Mouse (Mus musculus) CH12.LX (cell line): ENCODE data around the gene Phlda1. TPM values are rescaled to one million over a fixed set of nuclear protein-coding genes. Genes with fewer than 3 reads are reported as not detected.

Experiments used
- DNase-seq: peaks from one replicate; pipeline ENCODE4 v3.0.0-alpha.2; 2013; ENCODE audit errors: extremely low read depth
- H3K27ac ChIP-seq: 2 replicates; pipeline ENCODE4 v1.5.1; 2012; ENCODE audit warnings: low read depth, mild to moderate bottlenecking, control low read depth, moderate library complexity; ENCODE audit not compliant: insufficient read depth
- H3K27me3 ChIP-seq: replicated peaks from 2 replicates; pipeline ENCODE3; 2012; ENCODE audit warnings: inconsistent platforms
- H3K36me3 ChIP-seq, 2 experiments: replicated peaks in 1 of 2; 2 replicates each; pipeline versions ENCODE3 to v1.6.1; 2012; ENCODE audit warnings: inconsistent platforms in 1 of 2, low read length in 1 of 2, mild to moderate bottlenecking in 1 of 2, mixed read lengths in 1 of 2, moderate library complexity in 1 of 2; ENCODE audit not compliant: control insufficient read depth in 1 of 2, insufficient read depth in 1 of 2
- H3K4me1 ChIP-seq, 2 experiments: 2 replicates each; pipeline ENCODE4 v1.6.1; 2012; ENCODE audit warnings: inconsistent platforms in 1 of 2, moderate library complexity in 1 of 2; ENCODE audit not compliant: insufficient read depth in 2 of 2, control insufficient read depth in 1 of 2
- H3K4me2 ChIP-seq: 2 replicates; pipeline ENCODE4 v1.6.1; 2012; ENCODE audit warnings: low read depth, mild to moderate bottlenecking, control low read depth; ENCODE audit not compliant: poor library complexity, insufficient read depth, severe bottlenecking
- H3K4me3 ChIP-seq, 3 experiments: fragments of 150-350 bp in 1 of 3; sonication (generic) in 1 of 3; replicated peaks in 1 of 3; 2 replicates each; pipeline versions ENCODE3 to v1.5.1; 2011 to 2012; ENCODE audit warnings: low read depth in 2 of 3, low read length in 2 of 3, mild to moderate bottlenecking in 2 of 3, moderate library complexity in 2 of 3, control low read depth in 1 of 3, improper control_type of control experiment in 1 of 3, inconsistent platforms in 1 of 3, mixed read lengths in 1 of 3; ENCODE audit not compliant: poor library complexity in 1 of 3
- H3K79me2 ChIP-seq: replicated peaks from 2 replicates; pipeline ENCODE4 v1.6.1; 2012; ENCODE audit warnings: mild to moderate bottlenecking, moderate library complexity; ENCODE audit not compliant: control insufficient read depth, poor library complexity, insufficient read depth, severe bottlenecking; ENCODE audit errors: extremely low read depth
- H3K9ac ChIP-seq: 2 replicates; pipeline ENCODE4 v1.6.1; 2012; ENCODE audit warnings: low read depth, mild to moderate bottlenecking, control low read depth, moderate library complexity; ENCODE audit not compliant: insufficient read depth
- H3K9me3 ChIP-seq: replicated peaks from 2 replicates; pipeline ENCODE3; 2012; ENCODE audit warnings: low read length, inconsistent platforms, mixed read lengths
- BHLHE40 ChIP-seq: IDR thresholded peaks from 2 replicates; pipeline ENCODE4 v1.6.1; 2011; ENCODE audit warnings: mild to moderate bottlenecking, low read depth, low read length, improper control_type of control experiment
- CHD1 ChIP-seq: IDR thresholded peaks from 2 replicates; pipeline ENCODE4 v1.6.1; 2012; ENCODE audit warnings: low read depth, low read length, improper control_type of control experiment, inconsistent platforms
- CHD2 ChIP-seq: IDR thresholded peaks from 2 replicates; pipeline ENCODE4 v1.6.1; 2011; ENCODE audit warnings: low read length, improper control_type of control experiment
- CTCF ChIP-seq, 2 experiments: IDR thresholded peaks in 1 of 2; conservative IDR thresholded peaks in 1 of 2; 2 replicates each; pipeline ENCODE4 v1.5.1; 2011 to 2012; ENCODE audit warnings: low read depth in 2 of 2, low read length in 2 of 2, improper control_type of control experiment in 1 of 2, inconsistent platforms in 1 of 2, mild to moderate bottlenecking in 1 of 2, moderate library complexity in 1 of 2
- E2F4 ChIP-seq: IDR thresholded peaks from 2 replicates; pipeline ENCODE4 v1.6.1; 2011; ENCODE audit warnings: low read depth, low read length, improper control_type of control experiment; ENCODE audit not compliant: insufficient replicate concordance
- ELF1 ChIP-seq: IDR thresholded peaks from 2 replicates; pipeline ENCODE4 v1.6.1; 2014; ENCODE audit warnings: low read depth, mild to moderate bottlenecking, inconsistent platforms, low read length, improper control_type of control experiment
- EP300 ChIP-seq: IDR thresholded peaks from 2 replicates; pipeline ENCODE4 v1.6.1; 2011; ENCODE audit warnings: low read length, improper control_type of control experiment
- ETS1 ChIP-seq: conservative IDR thresholded peaks from 2 replicates; pipeline ENCODE4 v1.6.1; 2012; ENCODE audit warnings: low read depth, mild to moderate bottlenecking, inconsistent platforms, low read length, improper control_type of control experiment, moderate library complexity
- GABPA ChIP-seq: IDR thresholded peaks from 2 replicates; pipeline ENCODE4 v1.6.1; 2012; ENCODE audit warnings: low read depth, low read length, improper control_type of control experiment, inconsistent platforms; ENCODE audit not compliant: insufficient replicate concordance
- HCFC1 ChIP-seq: IDR thresholded peaks from 2 replicates; pipeline ENCODE4 v1.6.1; 2012; ENCODE audit warnings: low read depth, mild to moderate bottlenecking, inconsistent platforms, low read length, improper control_type of control experiment
- IRF4 ChIP-seq: IDR thresholded peaks from 2 replicates; pipeline ENCODE4 v1.6.1; 2014; ENCODE audit warnings: low read depth, mild to moderate bottlenecking, inconsistent platforms, low read length, improper control_type of control experiment
- JUN ChIP-seq: IDR thresholded peaks from 2 replicates; pipeline ENCODE4 v1.6.1; 2011; ENCODE audit warnings: low read depth, mild to moderate bottlenecking, low read length, improper control_type of control experiment, moderate library complexity; ENCODE audit not compliant: insufficient read depth
- JUND ChIP-seq: conservative IDR thresholded peaks from 2 replicates; pipeline ENCODE4 v1.6.1; 2011; ENCODE audit warnings: low read depth, low read length, improper control_type of control experiment
- KAT2A ChIP-seq: IDR thresholded peaks from 2 replicates; pipeline ENCODE4 v1.6.1; 2012; ENCODE audit warnings: low read length, improper control_type of control experiment, inconsistent platforms; ENCODE audit not compliant: insufficient replicate concordance
- MAFK ChIP-seq: IDR thresholded peaks from 2 replicates; pipeline ENCODE4 v1.6.1; 2011; ENCODE audit warnings: low read length, improper control_type of control experiment; ENCODE audit not compliant: insufficient replicate concordance
- MAX ChIP-seq: IDR thresholded peaks from 2 replicates; pipeline ENCODE4 v1.6.1; 2011; ENCODE audit warnings: low read length, improper control_type of control experiment
- MAZ ChIP-seq: IDR thresholded peaks from 2 replicates; pipeline ENCODE4 v1.6.1; 2012; ENCODE audit warnings: low read depth, mild to moderate bottlenecking, inconsistent platforms, low read length, improper control_type of control experiment, moderate library complexity
- MEF2A ChIP-seq: IDR thresholded peaks from 2 replicates; pipeline ENCODE4 v1.6.1; 2014; ENCODE audit warnings: low read depth, mild to moderate bottlenecking, inconsistent platforms, low read length, improper control_type of control experiment, borderline replicate concordance
- MXI1 ChIP-seq: IDR thresholded peaks from 2 replicates; pipeline ENCODE4 v1.6.1; 2011; ENCODE audit warnings: mild to moderate bottlenecking, low read depth, low read length, improper control_type of control experiment
- MYC ChIP-seq: IDR thresholded peaks from 2 replicates; pipeline ENCODE4 v1.6.1; 2011; ENCODE audit warnings: low read depth, mild to moderate bottlenecking, improper control_type of control experiment, low read length
- NELFE ChIP-seq: IDR thresholded peaks from 2 replicates; pipeline ENCODE4 v1.6.1; 2011; ENCODE audit warnings: low read depth, low read length, improper control_type of control experiment
- NRF1 ChIP-seq: IDR thresholded peaks from 2 replicates; pipeline ENCODE4 v1.6.1; 2014; ENCODE audit warnings: low read depth, mild to moderate bottlenecking, inconsistent platforms, low read length, improper control_type of control experiment, moderate library complexity
- PAX5 ChIP-seq: IDR thresholded peaks from 2 replicates; pipeline ENCODE4 v1.6.1; 2012; ENCODE audit warnings: low read length, inconsistent platforms, mixed read lengths
- POLR2A ChIP-seq: IDR thresholded peaks from 2 replicates; pipeline ENCODE4 v1.6.1; 2011; ENCODE audit warnings: low read depth, mild to moderate bottlenecking, improper control_type of control experiment, low read length
- POLR2AphosphoS2 ChIP-seq: IDR thresholded peaks from 2 replicates; pipeline ENCODE4 v1.6.1; 2011; ENCODE audit warnings: low read depth, low read length, improper control_type of control experiment
- RAD21 ChIP-seq: IDR thresholded peaks from 2 replicates; pipeline ENCODE4 v1.6.1; 2011; ENCODE audit warnings: low read depth, mild to moderate bottlenecking, low read length, improper control_type of control experiment, moderate library complexity
- RCOR1 ChIP-seq: conservative IDR thresholded peaks from 2 replicates; pipeline ENCODE4 v1.6.1; 2012; ENCODE audit warnings: low read depth, mild to moderate bottlenecking, inconsistent platforms, low read length, improper control_type of control experiment
- SIN3A ChIP-seq: IDR thresholded peaks from 2 replicates; pipeline ENCODE4 v1.6.1; 2012; ENCODE audit warnings: low read length, improper control_type of control experiment, inconsistent platforms
- SMC3 ChIP-seq: IDR thresholded peaks from 2 replicates; pipeline ENCODE4 v1.6.1; 2011; ENCODE audit warnings: low read depth, low read length, improper control_type of control experiment
- TBP ChIP-seq: conservative IDR thresholded peaks from 2 replicates; pipeline ENCODE4 v1.6.1; 2011; ENCODE audit warnings: low read depth, low read length, improper control_type of control experiment
- TCF12 ChIP-seq: IDR thresholded peaks from 2 replicates; pipeline ENCODE4 v1.6.1; 2014; ENCODE audit warnings: low read depth, mild to moderate bottlenecking, inconsistent platforms, low read length, improper control_type of control experiment
- UBTF ChIP-seq: IDR thresholded peaks from 2 replicates; pipeline ENCODE4 v1.6.1; 2012; ENCODE audit warnings: low read depth, mild to moderate bottlenecking, inconsistent platforms, low read length, improper control_type of control experiment, moderate library complexity
- USF1 ChIP-seq: IDR thresholded peaks from 2 replicates; pipeline ENCODE4 v1.6.1; 2014; ENCODE audit warnings: low read depth, mild to moderate bottlenecking, inconsistent platforms, low read length, improper control_type of control experiment
- USF2 ChIP-seq: conservative IDR thresholded peaks from 2 replicates; pipeline ENCODE4 v1.6.1; 2011; ENCODE audit warnings: low read depth, low read length, improper control_type of control experiment
- ZC3H11A ChIP-seq: IDR thresholded peaks from 2 replicates; pipeline ENCODE4 v1.6.1; 2012; ENCODE audit warnings: low read depth, mild to moderate bottlenecking, inconsistent platforms, low read length, improper control_type of control experiment
- ZKSCAN1 ChIP-seq: IDR thresholded peaks from 2 replicates; pipeline ENCODE4 v1.6.1; 2012; ENCODE audit warnings: low read depth, inconsistent platforms, low read length, improper control_type of control experiment, borderline replicate concordance
- ZMIZ1 ChIP-seq: IDR thresholded peaks from 2 replicates; pipeline ENCODE4 v1.6.1; 2012; ENCODE audit warnings: low read depth, mild to moderate bottlenecking, inconsistent platforms, low read length, improper control_type of control experiment
- ZNF384 ChIP-seq: IDR thresholded peaks from 2 replicates; pipeline ENCODE4 v1.6.1; 2012; ENCODE audit warnings: low read depth, low read length, improper control_type of control experiment, inconsistent platforms
- dilution Hi-C: fragments of 300-500 bp; cut with MboI; formaldehyde crosslinking; loops from 2 replicates; pipeline ENCODE4 v1.14.3; 2020; ENCODE audit warnings: low sequenced_read_pairs; ENCODE audit not compliant: extremely low pct_unique_long_range_greater_than_20kb, extremely low pct_ligation_motif_present
- in situ Hi-C: fragments of 300-500 bp; cut with MboI; formaldehyde crosslinking; loops from 3 replicates; pipeline ENCODE4 v1.14.3; 2019; ENCODE audit warnings: low sequenced_read_pairs, low pct_ligation_motif_present, low pct_unique_long_range_greater_than_20kb, mixed read lengths
- polyA plus RNA-seq: library from polyadenylated mRNA; unstranded; fragments of >175 nt; gene quantifications from 2 replicates; pipeline ENCODE4 v1.2.1, GENCODE M21; 2012; ENCODE audit warnings: low read depth; ENCODE audit not compliant: insufficient read length
- total RNA-seq, 2 experiments: library from RNA; depleted of rRNA; stranded (reverse); fragments of 300-350 nt in 1 of 2; fragments of >200 nt in 1 of 2; gene quantifications; 2 replicates each; pipeline ENCODE4 v1.2.3; 2012 to 2014

Phlda1 gene
- total and polyA plus RNA-seq, 3 experiments: 1.9 to 11.6 (median 2.1) TPM

GRCm38 (mm10) chr10:111518350-111518749 lies 12.3 kb downstream of the Phlda1 start:
- H3K4me3 ChIP-seq: no peak overlapping the region
- TF ChIP-seq JUN (no peak), MEF2A (peak; percentile 43; the same call in 1 of the 2 replicates), CHD1 (no peak; the same call in 1 of the 2 replicates), PAX5 (no peak), EP300 (peak; percentile 73), NELFE (no peak; the same call in 1 of the 2 replicates), RCOR1 (no peak; the same call in 1 of the 2 replicates), POLR2AphosphoS2 (no peak), TCF12 (peak; percentile 62; the same call in 1 of the 2 replicates), UBTF (no peak), USF2 (no peak), KAT2A (no peak), MXI1 (no peak), CHD2 (no peak), TBP (peak; percentile 41; the same call in 1 of the 2 replicates), POLR2A (peak; percentile 48; the same call in 1 of the 2 replicates), BHLHE40 (peak; percentile 35; the same call in 1 of the 2 replicates), SMC3 (no peak), ZMIZ1 (no peak), ETS1 (peak; percentile 41; the same call in 1 of the 2 replicates), NRF1 (no peak), JUND (no peak), ELF1 (no peak), IRF4 (0 out of 2 replicates have a peak, but pooled peaks have one; percentile 21), GABPA (no peak), ZC3H11A (no peak), ZNF384 (no peak), E2F4 (no peak), MAZ (no peak), HCFC1 (0 out of 2 replicates have a peak, but pooled peaks have one; percentile 17), ZKSCAN1 (no peak), MAX (peak; percentile 52), CTCF (conservative IDR thresholded peaks at IDR 0.05 in 1 of 2, IDR thresholded peaks at IDR 0.05 in 1 of 2; ENCODE audit: low read depth in 2 of 2, low read length in 2 of 2) (no peak), MYC (peak; percentile 53; the same call in 1 of the 2 replicates), RAD21 (no peak), MAFK (no peak), USF1 (no peak), SIN3A (peak; percentile 30; the same call in 1 of the 2 replicates)
- no peaks in the 10 kb centered on the region for H3K79me2 ChIP-seq
- H3K9me3 ChIP-seq: no peaks in the 10 kb centered on the region
- dilution Hi-C loops: no loop called here
- peaks cover 16 to 56% of the 10 kb centered on the region in 2 experiments for H3K4me1 ChIP-seq
- no peak for DNase-seq
- peak overlapping the region; percentile 73 for H3K4me2 ChIP-seq
- H3K9ac ChIP-seq: no peak overlapping the region
- H3K27ac ChIP-seq: no peak overlapping the region; the same call in 1 of the 2 replicates
- H3K36me3 ChIP-seq: no peaks in the 10 kb centered on the region
- in situ Hi-C loops: loop anchor here (25.0 kb wide), 2 partner anchors 119 to 219 kb away; no protein-coding TSS in a partner anchor
- no peaks in the 10 kb centered on the region for H3K27me3 ChIP-seq
